Comparison of ENCODE assay signal across 20 mouse cellular contexts in genomic region chr2:128249188-128249587, GRCm38 (mm10).
DNase-seq lines count a peak whose midpoint lies in the region; ATAC-seq lines count a peak whose summit lies in the region.
"Had no signal": no experiment of that assay in that cellular context is flagged by ENCODE, and none has a peak within 500 bp of the region (broad histone marks: within the 10 kb centered on the region; RNA-seq: fewer than 3 reads in every experiment).

No protein-coding gene starts in this region.

- peak; percentile 93 for ATAC-seq in granulocyte monocyte progenitor cell, adult 5-6 weeks (replicated peaks; ENCODE audit: poor library complexity, severe bottlenecking)
- ATAC-seq: forebrain, embryonic 14.5 days; forebrain, postnatal 0 days; hindbrain, postnatal 0 days; inflammation-experienced regulatory T-cells, adult 6 months had no signal

- peak; percentile 61 for DNase-seq in adipocyte (ENCODE audit: low spot score)
- DNase-seq in monocyte, adult 2 months (ENCODE audit: low read depth in 1 of 2, low spot score in 2 of 2) = peak; percentile 12 to 27
- DNase-seq in heart, adult 11 months = no peak
- no peak for DNase-seq in T-cell, adult 2 months (ENCODE audit: low spot score)
- no peak for DNase-seq in layer of hippocampus, postnatal 14 days (ENCODE audit: low spot score in 2 of 2)
- DNase-seq: adrenal gland, adult 2 months; adrenal gland, postnatal 14 days; cerebellum, adult 11-12 months; cerebellum, adult 8-10 months; cerebellum, postnatal 14 days; forebrain, postnatal 0 days; gastrocnemius, adult 2 months; gastrocnemius, postnatal 14 days; heart, adult 2 months; heart, postnatal 14 days; heart, postnatal 4 days had no signal

Comparison
In these comparisons a context has a peak if more than half of its experiments do, and no peak if none do; other contexts are left out.
1. DNase-seq: peak in adipocyte (single experiment) and monocyte, adult 2 months (2 of 2); none in heart, adult 11 months (single experiment), T-cell, adult 2 months (single experiment) and layer of hippocampus, postnatal 14 days (0 of 2).